Mouse (Mus musculus): ENCODE data around the gene Enthd1.

- TF ChIP-seq CTCF (IDR thresholded peaks at IDR 0.05; ENCODE audit: low read depth), result no peak
- TF ChIP-seq EP300 (IDR thresholded peaks at IDR 0.05; ENCODE audit: low read depth), result no peak
Observed at GRCm38 (mm10) chr15:80565106-80565665, at the start of gene Enthd1.

Data from heart, postnatal 0 days (tissue).